Mouse (Mus musculus): ENCODE data around the gene D630003M21Rik. TPM values are rescaled to one million over a fixed set of nuclear protein-coding genes. Genes with fewer than 3 reads are reported as not detected.

The D630003M21Rik gene
- polyA plus RNA-seq, 1 experiment from 2014 or later: 1.7 TPM

DNA sequence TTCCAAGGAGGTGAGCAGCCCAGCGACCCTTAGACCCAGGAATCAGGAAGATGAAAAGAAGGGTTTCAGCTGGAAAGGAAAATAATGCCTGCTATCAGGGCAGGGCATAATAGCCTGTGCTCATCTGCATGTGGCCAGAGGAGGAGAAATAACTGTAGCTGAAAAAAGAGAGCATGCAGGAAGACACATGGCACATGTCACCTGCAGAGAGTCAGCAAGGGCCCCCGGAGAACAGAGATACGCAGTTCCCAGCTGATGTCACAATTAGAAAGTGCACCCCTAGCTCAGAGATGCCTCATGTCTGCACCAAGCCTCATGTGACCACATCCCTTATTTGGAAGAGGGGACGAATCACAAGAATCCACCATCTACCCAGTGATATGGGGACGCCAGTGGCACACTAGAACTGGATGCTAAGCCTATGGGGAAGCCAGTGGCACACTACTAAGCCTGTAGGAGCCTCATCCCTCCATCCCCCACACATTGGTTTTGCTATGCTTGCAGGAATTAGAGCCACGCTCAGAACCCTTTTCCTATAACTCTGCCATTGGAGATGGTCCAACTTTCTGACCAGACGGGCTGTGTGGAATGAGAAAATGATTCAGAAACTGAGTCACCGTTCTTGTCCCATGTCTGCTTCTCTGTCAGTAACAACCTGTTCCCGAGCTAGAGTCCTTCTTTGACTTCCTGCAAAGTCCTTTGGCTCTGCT is 61.4 kb downstream of the D630003M21Rik start:
- no peak overlapping the region for H3K4me2 ChIP-seq (replicated peaks; ENCODE audit: low read depth)
- H3K27me3 ChIP-seq (ENCODE audit: control insufficient read depth, insufficient read depth, low read length): no peaks in the 10 kb centered on the region
- no peak overlapping the region; the same call in 1 of the 2 replicates for H3K27ac ChIP-seq (replicated peaks)
- ATAC-seq (ENCODE audit: low FRiP score, low TSS enrichment) (no peak), DNase-seq (ENCODE audit: low spot score) (no peak)
- no peaks in the 10 kb centered on the region for H3K9me3 ChIP-seq (ENCODE audit: control insufficient read depth, low read length)
- TF ChIP-seq EP300 (optimal IDR thresholded peaks at IDR 0.05) (no peak), CTCF (IDR thresholded peaks at IDR 0.05; ENCODE audit: low read depth) (no peak)
- 46% methylated on average over 9 of the region's 9 CpGs for WGBS
- H3K4me1 ChIP-seq (replicated peaks; ENCODE audit: control insufficient read depth, insufficient read depth): no peaks in the 10 kb centered on the region; the same call in 1 of the 2 replicates
- no peak overlapping the region for H3K9ac ChIP-seq (ENCODE audit: low read length)
- no peaks in the 10 kb centered on the region for H3K36me3 ChIP-seq (ENCODE audit: control insufficient read depth, insufficient read depth, low read length)
- no peak overlapping the region for H3K4me3 ChIP-seq (ENCODE audit: low read depth, low read length)

DNA sequence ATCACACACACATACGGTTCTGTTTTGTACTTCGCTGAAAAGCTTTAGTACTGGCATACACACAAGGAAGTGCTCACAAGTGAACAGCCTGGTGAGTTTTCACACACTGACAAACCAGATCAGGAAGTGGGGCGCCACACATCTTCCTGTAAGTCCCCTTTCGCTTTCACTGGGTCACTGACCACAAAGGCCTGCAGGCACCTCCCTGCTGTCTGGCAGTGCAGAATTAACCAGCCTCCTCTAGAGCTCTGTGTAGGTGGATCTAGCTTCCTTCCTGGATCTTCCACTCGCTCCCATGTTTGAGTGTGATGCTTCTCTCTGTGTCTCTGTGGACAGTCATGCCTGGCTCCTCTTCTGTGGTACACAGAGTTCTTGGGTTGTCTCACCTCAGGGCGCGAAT is 62.4 kb downstream of the D630003M21Rik start:
- Histone ChIP-seq H3K9me3 (ENCODE audit: control insufficient read depth, low read length) (no peaks in the 10 kb centered on the region), H3K4me2 (replicated peaks; ENCODE audit: low read depth) (no peak overlapping the region), H3K27me3 (ENCODE audit: control insufficient read depth, insufficient read depth, low read length) (no peaks in the 10 kb centered on the region), H3K36me3 (ENCODE audit: control insufficient read depth, insufficient read depth, low read length) (no peaks in the 10 kb centered on the region), H3K4me3 (ENCODE audit: low read depth, low read length) (no peak overlapping the region), H3K27ac (replicated peaks) (no peak overlapping the region), H3K9ac (ENCODE audit: low read length) (no peak overlapping the region), H3K4me1 (replicated peaks; ENCODE audit: control insufficient read depth, insufficient read depth) (no peaks in the 10 kb centered on the region; the same call in 1 of the 2 replicates)
- DNase-seq (ENCODE audit: low spot score): peak; percentile 51
- TF ChIP-seq EP300 (optimal IDR thresholded peaks at IDR 0.05) (no peak), CTCF (IDR thresholded peaks at IDR 0.05; ENCODE audit: low read depth) (no peak)
- 78% methylated on average over 7 of the region's 7 CpGs for WGBS
- ATAC-seq (ENCODE audit: low FRiP score, low TSS enrichment): peak; percentile 73

- Histone ChIP-seq H3K36me3 (ENCODE audit: control insufficient read depth, insufficient read depth, low read length) (no peaks in the 10 kb centered on the region), H3K4me1 (replicated peaks; ENCODE audit: control insufficient read depth, insufficient read depth) (no peaks in the 10 kb centered on the region; the same call in 1 of the 2 replicates), H3K9ac (ENCODE audit: low read length) (no peak overlapping the region), H3K27ac (replicated peaks) (no peak overlapping the region), H3K4me2 (replicated peaks; ENCODE audit: low read depth) (no peak overlapping the region), H3K9me3 (ENCODE audit: control insufficient read depth, low read length) (no peaks in the 10 kb centered on the region), H3K27me3 (ENCODE audit: control insufficient read depth, insufficient read depth, low read length) (no peaks in the 10 kb centered on the region), H3K4me3 (ENCODE audit: low read depth, low read length) (no peak overlapping the region)
- TF ChIP-seq CTCF (IDR thresholded peaks at IDR 0.05; ENCODE audit: low read depth) (no peak), EP300 (optimal IDR thresholded peaks at IDR 0.05) (no peak)
- 86% methylated on average over 4 of the region's 4 CpGs for WGBS
- ATAC-seq (ENCODE audit: low FRiP score, low TSS enrichment) (no peak), DNase-seq (ENCODE audit: low spot score) (no peak)
These were observed 63.2 kb downstream of the D630003M21Rik start for GRCm38 (mm10) chr2:158165776-158166175.

DNA sequence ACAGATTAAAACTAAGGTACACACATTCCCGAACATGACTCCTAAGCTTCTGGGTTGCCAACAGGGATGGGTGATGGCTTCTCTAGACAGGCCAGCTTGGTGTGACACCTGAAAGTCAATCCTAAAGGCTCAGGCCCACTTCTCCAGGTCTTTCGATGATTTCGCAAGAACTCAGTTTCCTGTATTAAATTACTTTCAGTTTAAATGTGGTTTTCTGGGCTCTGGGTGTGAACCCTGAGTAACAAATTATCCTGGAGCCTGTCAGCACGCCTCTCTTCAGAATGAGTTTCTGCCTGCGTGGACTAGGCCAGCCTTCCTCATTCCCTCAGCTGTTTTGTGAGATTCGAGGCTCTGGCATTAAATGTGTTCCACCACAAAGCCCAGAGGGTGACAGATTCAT is 66.0 kb downstream of the D630003M21Rik start:
- Histone ChIP-seq H3K4me2 (replicated peaks; ENCODE audit: low read depth) (no peak overlapping the region), H3K36me3 (ENCODE audit: control insufficient read depth, insufficient read depth, low read length) (no peaks in the 10 kb centered on the region), H3K4me1 (replicated peaks; ENCODE audit: control insufficient read depth, insufficient read depth) (no peaks in the 10 kb centered on the region; the same call in 1 of the 2 replicates), H3K4me3 (ENCODE audit: low read depth, low read length) (no peak overlapping the region), H3K27ac (replicated peaks) (no peak overlapping the region), H3K9ac (ENCODE audit: low read length) (no peak overlapping the region), H3K27me3 (ENCODE audit: control insufficient read depth, insufficient read depth, low read length) (no peaks in the 10 kb centered on the region), H3K9me3 (ENCODE audit: control insufficient read depth, low read length) (no peaks in the 10 kb centered on the region)
- TF ChIP-seq CTCF (IDR thresholded peaks at IDR 0.05; ENCODE audit: low read depth) (no peak), EP300 (optimal IDR thresholded peaks at IDR 0.05) (no peak)
- DNase-seq (ENCODE audit: low spot score) (no peak), ATAC-seq (ENCODE audit: low FRiP score, low TSS enrichment) (no peak)
- WGBS: 55% methylated on average over 6 of the region's 6 CpGs

GRCm38 (mm10) chr2:158161761-158162160 is 67.3 kb downstream of the D630003M21Rik start:
- no peaks in the 10 kb centered on the region for H3K36me3 ChIP-seq (ENCODE audit: control insufficient read depth, insufficient read depth, low read length)
- DNase-seq (ENCODE audit: low spot score): no peak
- peak; percentile 41; the same call in 1 of the 2 replicates for ATAC-seq (ENCODE audit: low FRiP score, low TSS enrichment)
- no peak overlapping the region for H3K4me3 ChIP-seq (ENCODE audit: low read depth, low read length)
- 55% methylated on average over 6 of the region's 6 CpGs for WGBS
- no peaks in the 10 kb centered on the region for H3K4me1 ChIP-seq (replicated peaks; ENCODE audit: control insufficient read depth, insufficient read depth)
- H3K27ac ChIP-seq (replicated peaks): no peak overlapping the region; the same call in 1 of the 2 replicates
- no peaks in the 10 kb centered on the region for H3K9me3 ChIP-seq (ENCODE audit: control insufficient read depth, low read length)
- no peaks in the 10 kb centered on the region for H3K27me3 ChIP-seq (ENCODE audit: control insufficient read depth, insufficient read depth, low read length)
- H3K9ac ChIP-seq (ENCODE audit: low read length): no peak overlapping the region
- TF ChIP-seq EP300 (optimal IDR thresholded peaks at IDR 0.05) (no peak), CTCF (IDR thresholded peaks at IDR 0.05; ENCODE audit: low read depth) (no peak)
- H3K4me2 ChIP-seq (replicated peaks; ENCODE audit: low read depth): no peak overlapping the region
